ENCODE assay signal across 9 mouse cellular contexts in genomic region chr10:88146187-88146586, GRCm38 (mm10). TPM values are rescaled to one million over a fixed set of nuclear protein-coding genes. Genes with fewer than 3 reads are reported as not detected.
DNase-seq lines count a peak whose midpoint lies in the region; ATAC-seq and TF ChIP-seq lines count a peak whose summit lies in the region.
"Had no signal": no experiment of that assay in that cellular context is flagged by ENCODE, and none has a peak within 500 bp of the region (broad histone marks: within the 10 kb centered on the region; RNA-seq: fewer than 3 reads in every experiment).

No protein-coding gene starts in this region.

- TF ChIP-seq EP300 in heart, postnatal 0 days (IDR thresholded peaks at IDR 0.05; ENCODE audit: low read depth), result no peak

- intact Hi-C loops in heart, postnatal 25 days (cut with DNase I), result no loop called here

- H3K4me3 ChIP-seq in heart, postnatal 0 days (ENCODE audit: low read depth, low read length), result peak overlapping the region; percentile 84
- H3K4me3 ChIP-seq in bone marrow macrophage, adult 2 months (ENCODE audit: insufficient read depth, low read length), result peak overlapping the region; percentile 90
- H3K4me3 ChIP-seq in hindbrain, embryonic 12.5 days, result peak overlapping the region; percentile 79
- peak overlapping the region; percentile 75 for H3K4me3 ChIP-seq in midbrain, embryonic 12.5 days

- no peak for TF ChIP-seq CTCF in heart, postnatal 0 days (IDR thresholded peaks at IDR 0.05; ENCODE audit: low read depth)
- TF ChIP-seq CTCF in bone marrow macrophage, adult 2 months (IDR thresholded peaks at IDR 0.05; ENCODE audit: low read depth, low read length), result no peak

- H3K36me3 ChIP-seq in heart, postnatal 0 days (replicated peaks; ENCODE audit: control insufficient read depth, insufficient read depth, low read length), result peaks cover 30% of the 10 kb centered on the region
- H3K36me3 ChIP-seq in hindbrain, embryonic 12.5 days, result peaks cover 8% of the 10 kb centered on the region; the same call in 1 of the 2 replicates
- H3K36me3 ChIP-seq in midbrain, embryonic 12.5 days, result 0 out of 2 replicates have a peak, but pooled peaks cover 15% of the 10 kb centered on the region

- H3K4me1 ChIP-seq in heart, postnatal 0 days (ENCODE audit: control insufficient read depth, insufficient read depth), result peaks cover 16% of the 10 kb centered on the region
- H3K4me1 ChIP-seq in bone marrow macrophage, adult 2 months (ENCODE audit: control insufficient read depth, insufficient read depth, low read length), result peaks cover 13% of the 10 kb centered on the region
- H3K4me1 ChIP-seq in hindbrain, embryonic 12.5 days, result peaks cover 16% of the 10 kb centered on the region
- H3K4me1 ChIP-seq in midbrain, embryonic 12.5 days, result peaks cover 24% of the 10 kb centered on the region

- no peaks in the 10 kb centered on the region for H3K9me3 ChIP-seq in heart, postnatal 0 days (replicated peaks; ENCODE audit: control insufficient read depth, low read length)
- no peaks in the 10 kb centered on the region for H3K9me3 ChIP-seq in hindbrain, embryonic 12.5 days (replicated peaks)
- H3K9me3 ChIP-seq in midbrain, embryonic 12.5 days, result no peaks in the 10 kb centered on the region

- no peaks in the 10 kb centered on the region for H3K27me3 ChIP-seq in heart, postnatal 0 days (ENCODE audit: control insufficient read depth, insufficient read depth, low read length)
- no peaks in the 10 kb centered on the region for H3K27me3 ChIP-seq in hindbrain, embryonic 12.5 days
- no peaks in the 10 kb centered on the region for H3K27me3 ChIP-seq in midbrain, embryonic 12.5 days

- TF ChIP-seq POLR2A in bone marrow macrophage, adult 2 months (IDR thresholded peaks at IDR 0.05; ENCODE audit: borderline replicate concordance, low read depth, low read length), result no peak

- no peak for ATAC-seq in heart, postnatal 0 days (ENCODE audit: insufficient read depth, low read depth)
- ATAC-seq in hindbrain, embryonic 12.5 days (ENCODE audit: low FRiP score), result peak; percentile 49; the same call in 1 of the 2 replicates
- ATAC-seq in midbrain, embryonic 12.5 days (ENCODE audit: low FRiP score, low read depth), result 0 out of 2 replicates have a peak, but pooled peaks have one; percentile 9
- ATAC-seq in inflammation-experienced regulatory T-cells, adult 6 months, result no peak

- DNase-seq in heart, postnatal 0 days (ENCODE audit: low spot score), result no peak
- no peak for DNase-seq in heart, postnatal 25 days (ENCODE audit: low spot score)
- DNase-seq in urinary bladder, postnatal 36 days (ENCODE audit: low spot score in 2 of 2), result no peak
- no peak for DNase-seq in thymus, postnatal 25 days

- H3K9ac ChIP-seq in heart, postnatal 0 days (replicated peaks; ENCODE audit: low read depth, low read length), result peak overlapping the region; percentile 73
- H3K9ac ChIP-seq in hindbrain, embryonic 12.5 days, result peak overlapping the region; percentile 84
- peak overlapping the region; percentile 67 for H3K9ac ChIP-seq in midbrain, embryonic 12.5 days (replicated peaks)

- H3K27ac ChIP-seq in heart, postnatal 0 days (ENCODE audit: low read depth), result no peak overlapping the region
- H3K27ac ChIP-seq in bone marrow macrophage, adult 2 months (ENCODE audit: insufficient read depth, low read depth, low read length), result no peak overlapping the region
- no peak overlapping the region for H3K27ac ChIP-seq in hindbrain, embryonic 12.5 days
- H3K27ac ChIP-seq in midbrain, embryonic 12.5 days (replicated peaks), result no peak overlapping the region

- peak overlapping the region; percentile 92 for H3K4me2 ChIP-seq in heart, postnatal 0 days (ENCODE audit: low read depth, low read length)
- H3K4me2 ChIP-seq in hindbrain, embryonic 12.5 days (replicated peaks), result peak overlapping the region; percentile 67
- peak overlapping the region; percentile 84 for H3K4me2 ChIP-seq in midbrain, embryonic 12.5 days (replicated peaks)

- 13% methylated on average over 7 of the region's 7 CpGs for WGBS in heart, postnatal 0 days
- WGBS in hindbrain, embryonic 12.5 days, result 22% methylated on average over 7 of the region's 7 CpGs
- WGBS in midbrain, embryonic 12.5 days, result 14% methylated on average over 7 of the region's 7 CpGs

RNA-seq across cellular contexts. Expression of gene Parpbp, which starts 0.6 kb away (rescaled TPM):
- 6.9 and 17.5 TPM in 2 replicates for total RNA-seq in heart, postnatal 0 days (2014; rRNA removed; ENCODE audit: low replicate concordance)
- 3.2 and 3.3 TPM in 2 replicates for polyA plus RNA-seq in heart, postnatal 0 days (2015; fragmentation: Nextera tagmentation; extraction: Ambion mirVana)
- total RNA-seq in heart, postnatal 25 days (2021), result under 1 TPM; 0.16 to 0.45 TPM
- polyA plus RNA-seq in bone marrow macrophage, adult 2 months (2012; ENCODE audit: insufficient read depth, insufficient read length, missing spikeins), result 5.5 and 8.3 TPM in 2 replicates
- polyA plus RNA-seq in hindbrain, embryonic 12.5 days (2016; fragmentation: Nextera tagmentation; extraction: Ambion mirVana), result 9.5 and 10.5 TPM in 2 replicates
- polyA plus RNA-seq in midbrain, embryonic 12.5 days (2016; fragmentation: Nextera tagmentation; extraction: Ambion mirVana), result 11.4 and 11.8 TPM in 2 replicates
- 10 to 100 TPM in 1 of 3 experiments, 1 to 10 TPM in 2; 1.2 to 20.6 (median 1.6) TPM for polyA plus RNA-seq in inflammation-experienced regulatory T-cells, adult 6 months (2017; shearing (Covaris generic))

RNA-seq across cellular contexts. Expression of gene Nup37, which starts 0.6 kb away (rescaled TPM):
- total RNA-seq in heart, postnatal 0 days (2014; rRNA removed; ENCODE audit: low replicate concordance), result 7.5 and 24.1 TPM in 2 replicates
- 21.9 and 22.1 TPM in 2 replicates for polyA plus RNA-seq in heart, postnatal 0 days (2015; fragmentation: Nextera tagmentation; extraction: Ambion mirVana)
- 1 to 10 TPM; 7.3 to 8.0 TPM for total RNA-seq in heart, postnatal 25 days (2021)
- polyA plus RNA-seq in bone marrow macrophage, adult 2 months (2012; ENCODE audit: insufficient read depth, insufficient read length, missing spikeins), result 13.3 and 14.6 TPM in 2 replicates
- 58.2 and 63.2 TPM in 2 replicates for polyA plus RNA-seq in hindbrain, embryonic 12.5 days (2016; fragmentation: Nextera tagmentation; extraction: Ambion mirVana)
- polyA plus RNA-seq in midbrain, embryonic 12.5 days (2016; fragmentation: Nextera tagmentation; extraction: Ambion mirVana), result 72.1 and 82.2 TPM in 2 replicates
- 10 to 100 TPM; 34.8 to 67.8 (median 41.4) TPM for polyA plus RNA-seq in inflammation-experienced regulatory T-cells, adult 6 months (2017; shearing (Covaris generic))

RNA-seq across cellular contexts. Expression of gene Washc3, which starts 54.7 kb away (rescaled TPM):
- 33.0 and 40.1 TPM in 2 replicates for total RNA-seq in heart, postnatal 0 days (2014; rRNA removed; ENCODE audit: low replicate concordance)
- 52.5 and 59.4 TPM in 2 replicates for polyA plus RNA-seq in heart, postnatal 0 days (2015; fragmentation: Nextera tagmentation; extraction: Ambion mirVana)
- 10 to 100 TPM; 25.8 to 29.7 TPM for total RNA-seq in heart, postnatal 25 days (2021)
- polyA plus RNA-seq in bone marrow macrophage, adult 2 months (2012; ENCODE audit: insufficient read depth, insufficient read length, missing spikeins), result 75.7 and 76.4 TPM in 2 replicates
- polyA plus RNA-seq in hindbrain, embryonic 12.5 days (2016; fragmentation: Nextera tagmentation; extraction: Ambion mirVana), result 43.3 and 45.8 TPM in 2 replicates
- 43.5 and 44.6 TPM in 2 replicates for polyA plus RNA-seq in midbrain, embryonic 12.5 days (2016; fragmentation: Nextera tagmentation; extraction: Ambion mirVana)
- 100 to 1,000 TPM; 103 to 112 (median 104) TPM for polyA plus RNA-seq in inflammation-experienced regulatory T-cells, adult 6 months (2017; shearing (Covaris generic))

RNA-seq across cellular contexts. Expression of gene Pmch, which starts 55.3 kb away (rescaled TPM):
- total RNA-seq in heart, postnatal 0 days (2014; rRNA removed; ENCODE audit: low replicate concordance), result not detected in 2 replicates
- 0.18 TPM in 1 of 2 replicates, not detected in the other for polyA plus RNA-seq in heart, postnatal 0 days (2015; fragmentation: Nextera tagmentation; extraction: Ambion mirVana)
- not detected for total RNA-seq in heart, postnatal 25 days (2021)
- not detected in 2 replicates for polyA plus RNA-seq in bone marrow macrophage, adult 2 months (2012; ENCODE audit: insufficient read depth, insufficient read length, missing spikeins)
- 0.89 and 0.99 TPM in 2 replicates for polyA plus RNA-seq in hindbrain, embryonic 12.5 days (2016; fragmentation: Nextera tagmentation; extraction: Ambion mirVana)
- 2.0 and 3.5 TPM in 2 replicates for polyA plus RNA-seq in midbrain, embryonic 12.5 days (2016; fragmentation: Nextera tagmentation; extraction: Ambion mirVana)
- polyA plus RNA-seq in inflammation-experienced regulatory T-cells, adult 6 months (2017; shearing (Covaris generic)), result under 1 TPM in 1 of 3 experiments, not detected in 2; 0.55 TPM
- total RNA-seq: neutrophil, adult 5-6 weeks had no signal

Comparison
In these comparisons a context has a peak if more than half of its experiments do, and no peak if none do; other contexts are left out.
1. ATAC-seq: peak in hindbrain, embryonic 12.5 days (single experiment) and midbrain, embryonic 12.5 days (single experiment); none in heart, postnatal 0 days (single experiment) and inflammation-experienced regulatory T-cells, adult 6 months (single experiment).
2. Peak in every context shown above with its lines, with median percentiles within 50 percentile points of each other: H3K4me2 ChIP-seq, H3K4me3 ChIP-seq and H3K9ac ChIP-seq.